Mouse (Mus musculus) cerebellum, adult 2 months (tissue): ENCODE data around the gene Tanc1.

Experiments used
- CTCF ChIP-seq: fragments of 200-500 bp; IDR thresholded peaks from 2 replicates; pipeline ENCODE4 v1.5.1; 2011; ENCODE audit warnings: low read depth, mild to moderate bottlenecking, control low read depth, low read length, moderate library complexity, borderline replicate concordance; ENCODE audit not compliant: insufficient read depth
- POLR2A ChIP-seq: fragments of 200-500 bp; IDR thresholded peaks from 2 replicates; pipeline ENCODE4 v1.6.1; 2011; ENCODE audit warnings: low read length, control low read depth, borderline replicate concordance; ENCODE audit not compliant: insufficient read depth

DNA sequence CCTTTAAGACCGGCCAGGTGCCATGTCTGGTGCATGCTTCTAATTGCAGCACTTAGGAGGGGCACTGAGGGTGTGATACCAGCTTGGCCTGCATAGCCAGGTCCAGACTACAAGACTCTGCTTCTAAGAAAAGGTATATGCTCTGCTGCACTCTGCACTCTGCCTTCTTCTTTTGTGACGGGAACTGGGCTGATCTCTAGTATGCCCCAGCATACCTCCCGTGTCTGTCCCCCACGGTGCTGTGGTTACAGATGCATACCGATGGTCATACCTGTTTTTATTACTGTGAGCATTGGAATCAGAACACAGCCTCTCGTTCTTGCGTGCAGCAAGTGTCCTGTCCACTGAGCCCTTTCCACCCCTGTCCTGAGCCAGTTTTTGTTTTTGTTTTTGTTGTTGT, 140.3 kb downstream of the Tanc1 start:
- TF ChIP-seq CTCF (no peak), POLR2A (no peak)
